Mouse (Mus musculus) intestine, postnatal 0 days (tissue): Measurements from ENCODE around the gene E130218I03Rik. TPM values are rescaled to one million over a fixed set of nuclear protein-coding genes. Genes with fewer than 3 reads are reported as not detected.

ENCODE experiments used
- ATAC-seq: fragments of 200-750 bp; cut with Nextera tagmentation; 2 replicates; pipeline ENCODE4 v1.8.0; 2017; ENCODE audit warnings: mild to moderate bottlenecking, moderate TSS enrichment, moderate library complexity
- H3K27ac ChIP-seq: fragments of 300-500 bp; sonication (generic); 2 replicates; pipeline ENCODE4 v1.5.1; 2014; ENCODE audit warnings: mild to moderate bottlenecking, low read depth, low read length, moderate library complexity
- H3K27me3 ChIP-seq: fragments of 300-500 bp; sonication (generic); replicated peaks from 2 replicates; pipeline ENCODE4 v1.6.1; 2014; ENCODE audit warnings: low read length, mixed read lengths; ENCODE audit not compliant: control insufficient read depth, insufficient read depth
- H3K36me3 ChIP-seq: fragments of 300-500 bp; sonication (generic); 2 replicates; pipeline ENCODE4 v1.6.1; 2014; ENCODE audit warnings: mild to moderate bottlenecking, moderate library complexity; ENCODE audit not compliant: control insufficient read depth, insufficient read depth
- H3K4me1 ChIP-seq: fragments of 300-500 bp; sonication (generic); replicated peaks from 2 replicates; pipeline ENCODE4 v1.6.1; 2014; ENCODE audit warnings: antibody characterized with exemption, low read length, mixed read lengths; ENCODE audit not compliant: control insufficient read depth, insufficient read depth
- H3K4me2 ChIP-seq: fragments of 300-500 bp; sonication (generic); replicated peaks from 2 replicates; pipeline ENCODE4 v1.6.1; 2014; ENCODE audit warnings: low read depth, mild to moderate bottlenecking, moderate library complexity
- H3K4me3 ChIP-seq: fragments of 300-500 bp; sonication (generic); 2 replicates; pipeline ENCODE4 v1.5.1; 2014; ENCODE audit warnings: low read depth, low read length
- H3K9ac ChIP-seq: fragments of 300-500 bp; sonication (generic); 2 replicates; pipeline ENCODE4 v1.6.1; 2014; ENCODE audit warnings: mild to moderate bottlenecking, low read depth, low read length
- H3K9me3 ChIP-seq: fragments of 300-500 bp; sonication (generic); 2 replicates; pipeline ENCODE4 v1.6.1; 2016; ENCODE audit warnings: mixed run types; ENCODE audit not compliant: control insufficient read depth
- CTCF ChIP-seq: sonication (generic); IDR thresholded peaks from 2 replicates; pipeline ENCODE4 v1.5.1; 2016; ENCODE audit warnings: low read depth, mild to moderate bottlenecking, control low read depth, antibody characterized with exemption, moderate library complexity
- WGBS: fragments of 180-500 bp; shearing (Covaris S2); extraction: QIAGEN DNeasy Blood & Tissue Kit; methylation state at CpG from one replicate; pipeline ENCODE4 v1.1.7; 2014; 5-methylcytosine and 5-hydroxymethylcytosine counted together
- polyA plus RNA-seq: library from polyadenylated mRNA; unstranded; fragments of >200 nt; fragmentation: Nextera tagmentation; extraction: Ambion mirVana; gene quantifications from 2 replicates; pipeline ENCODE4 v1.2.1, GENCODE M21; 2015

E130218I03Rik gene
- polyA plus RNA-seq, 1 experiment from 2014 or later = 0.46 TPM

- no peak for TF ChIP-seq CTCF
- Histone ChIP-seq H3K4me2 (peak overlapping the region; percentile 52), H3K36me3 (peaks cover 21% of the 10 kb centered on the region), H3K9me3 (no peaks in the 10 kb centered on the region), H3K4me1 (0 out of 2 replicates have a peak, but pooled peaks cover 6% of the 10 kb centered on the region), H3K9ac (peak overlapping the region; percentile 13; the same call in 1 of the 2 replicates), H3K27me3 (no peaks in the 10 kb centered on the region), H3K27ac (no peak overlapping the region), H3K4me3 (peak overlapping the region; percentile 13)
- 3% methylated on average over 14 of the region's 14 CpGs for WGBS
- peak; percentile 63 for ATAC-seq
These were observed 30.2 kb downstream of the E130218I03Rik start for GRCm38 (mm10) chr4:134273417-134274345.

GRCm38 (mm10) chr4:134284942-134285341 lies 41.5 kb downstream of the E130218I03Rik start:
- H3K4me2 ChIP-seq = no peak overlapping the region; the same call in 1 of the 2 replicates
- WGBS = 57% methylated on average over 2 of the region's 2 CpGs
- no peaks in the 10 kb centered on the region for H3K4me1 ChIP-seq
- no peak overlapping the region for H3K4me3 ChIP-seq
- no peaks in the 10 kb centered on the region for H3K9me3 ChIP-seq
- ATAC-seq = no peak
- H3K36me3 ChIP-seq = peaks cover 17% of the 10 kb centered on the region
- H3K27me3 ChIP-seq = no peaks in the 10 kb centered on the region
- TF ChIP-seq CTCF = no peak
- no peak overlapping the region for H3K9ac ChIP-seq
- peak overlapping the region; percentile 99 for H3K27ac ChIP-seq

GRCm38 (mm10) chr4:134286226-134287167 lies 43.0 kb downstream of the E130218I03Rik start:
- no peak for TF ChIP-seq CTCF
- under 1% methylated on average over 59 of the region's 59 CpGs for WGBS
- Histone ChIP-seq H3K4me2 (peak overlapping the region; percentile 71), H3K9ac (peak overlapping the region; percentile 96), H3K4me1 (no peaks in the 10 kb centered on the region), H3K4me3 (peak overlapping the region; percentile 97), H3K9me3 (no peaks in the 10 kb centered on the region), H3K27ac (peak overlapping the region; percentile 99), H3K27me3 (no peaks in the 10 kb centered on the region), H3K36me3 (peaks cover 17% of the 10 kb centered on the region)
- ATAC-seq = peak; percentile 36

GRCm38 (mm10) chr4:134287168-134287564 lies 43.7 kb downstream of the E130218I03Rik start:
- Histone ChIP-seq H3K9ac (peak overlapping the region; percentile 96), H3K27me3 (no peaks in the 10 kb centered on the region), H3K36me3 (peaks cover 12% of the 10 kb centered on the region), H3K27ac (peak overlapping the region; percentile 99), H3K9me3 (no peaks in the 10 kb centered on the region), H3K4me1 (no peaks in the 10 kb centered on the region), H3K4me2 (peak overlapping the region; percentile 71), H3K4me3 (peak overlapping the region; percentile 97)
- ATAC-seq = peak; percentile 88
- under 1% methylated on average over 37 of the region's 59 CpGs for WGBS
- TF ChIP-seq CTCF = peak; percentile 66

- no peaks in the 10 kb centered on the region for H3K9me3 ChIP-seq
- H3K4me3 ChIP-seq = peak within 1 kb of the TSS; percentile 97
- peaks cover 8% of the 10 kb centered on the region; the same call in 1 of the 2 replicates for H3K36me3 ChIP-seq
- no peak for TF ChIP-seq CTCF
- peak within 1 kb of the TSS; percentile 71 for H3K4me2 ChIP-seq
- no peaks in the 10 kb centered on the region for H3K4me1 ChIP-seq
- 0% methylated on average over 42 of the region's 43 CpGs for WGBS
- 0 out of 2 replicates have a peak, but pooled peaks cover 1% of the 10 kb centered on the region for H3K27me3 ChIP-seq
- peak within 1 kb of the TSS; percentile 99 for H3K27ac ChIP-seq
- ATAC-seq = peak; percentile 72
- peak within 1 kb of the TSS; percentile 96 for H3K9ac ChIP-seq
These were observed 44.1 kb downstream of the E130218I03Rik start, which contains the start of gene Pdik1l for GRCm38 (mm10) chr4:134287575-134288025. TSS of gene Pdik1l (minus strand) at chr4:134287895.
